Mouse (Mus musculus) CH12.LX (cell line): Measurements from ENCODE around the gene Mt4. TPM values are rescaled to one million over a fixed set of nuclear protein-coding genes. Genes with fewer than 3 reads are reported as not detected.

Experiments
- DNase-seq: peaks from one replicate; pipeline ENCODE4 v3.0.0-alpha.2; 2013; ENCODE audit errors: extremely low read depth
- H3K27ac ChIP-seq: 2 replicates; pipeline ENCODE4 v1.5.1; 2012; ENCODE audit warnings: low read depth, mild to moderate bottlenecking, control low read depth, moderate library complexity; ENCODE audit not compliant: insufficient read depth
- H3K27me3 ChIP-seq: replicated peaks from 2 replicates; pipeline ENCODE3; 2012; ENCODE audit warnings: inconsistent platforms
- H3K36me3 ChIP-seq, 2 experiments: replicated peaks in 1 of 2; 2 replicates each; pipeline versions ENCODE3 to v1.6.1; 2012; ENCODE audit warnings: inconsistent platforms in 1 of 2, low read length in 1 of 2, mild to moderate bottlenecking in 1 of 2, mixed read lengths in 1 of 2, moderate library complexity in 1 of 2; ENCODE audit not compliant: control insufficient read depth in 1 of 2, insufficient read depth in 1 of 2
- H3K4me1 ChIP-seq, 2 experiments: 2 replicates each; pipeline ENCODE4 v1.6.1; 2012; ENCODE audit warnings: inconsistent platforms in 1 of 2, moderate library complexity in 1 of 2; ENCODE audit not compliant: insufficient read depth in 2 of 2, control insufficient read depth in 1 of 2
- H3K4me2 ChIP-seq: 2 replicates; pipeline ENCODE4 v1.6.1; 2012; ENCODE audit warnings: low read depth, mild to moderate bottlenecking, control low read depth; ENCODE audit not compliant: poor library complexity, insufficient read depth, severe bottlenecking
- H3K4me3 ChIP-seq, 3 experiments: fragments of 150-350 bp in 1 of 3; sonication (generic) in 1 of 3; replicated peaks in 1 of 3; 2 replicates each; pipeline versions ENCODE3 to v1.5.1; 2011 to 2012; ENCODE audit warnings: low read depth in 2 of 3, low read length in 2 of 3, mild to moderate bottlenecking in 2 of 3, moderate library complexity in 2 of 3, control low read depth in 1 of 3, improper control_type of control experiment in 1 of 3, inconsistent platforms in 1 of 3, mixed read lengths in 1 of 3; ENCODE audit not compliant: poor library complexity in 1 of 3
- H3K79me2 ChIP-seq: replicated peaks from 2 replicates; pipeline ENCODE4 v1.6.1; 2012; ENCODE audit warnings: mild to moderate bottlenecking, moderate library complexity; ENCODE audit not compliant: control insufficient read depth, poor library complexity, insufficient read depth, severe bottlenecking; ENCODE audit errors: extremely low read depth
- H3K9ac ChIP-seq: 2 replicates; pipeline ENCODE4 v1.6.1; 2012; ENCODE audit warnings: low read depth, mild to moderate bottlenecking, control low read depth, moderate library complexity; ENCODE audit not compliant: insufficient read depth
- H3K9me3 ChIP-seq: replicated peaks from 2 replicates; pipeline ENCODE3; 2012; ENCODE audit warnings: low read length, inconsistent platforms, mixed read lengths
- CHD2 ChIP-seq: IDR thresholded peaks from 2 replicates; pipeline ENCODE4 v1.6.1; 2011; ENCODE audit warnings: low read length, improper control_type of control experiment
- CTCF ChIP-seq, 2 experiments: IDR thresholded peaks in 1 of 2; conservative IDR thresholded peaks in 1 of 2; 2 replicates each; pipeline ENCODE4 v1.5.1; 2011 to 2012; ENCODE audit warnings: low read depth in 2 of 2, low read length in 2 of 2, improper control_type of control experiment in 1 of 2, inconsistent platforms in 1 of 2, mild to moderate bottlenecking in 1 of 2, moderate library complexity in 1 of 2
- E2F4 ChIP-seq: IDR thresholded peaks from 2 replicates; pipeline ENCODE4 v1.6.1; 2011; ENCODE audit warnings: low read depth, low read length, improper control_type of control experiment; ENCODE audit not compliant: insufficient replicate concordance
- EP300 ChIP-seq: IDR thresholded peaks from 2 replicates; pipeline ENCODE4 v1.6.1; 2011; ENCODE audit warnings: low read length, improper control_type of control experiment
- GABPA ChIP-seq: IDR thresholded peaks from 2 replicates; pipeline ENCODE4 v1.6.1; 2012; ENCODE audit warnings: low read depth, low read length, improper control_type of control experiment, inconsistent platforms; ENCODE audit not compliant: insufficient replicate concordance
- IRF4 ChIP-seq: IDR thresholded peaks from 2 replicates; pipeline ENCODE4 v1.6.1; 2014; ENCODE audit warnings: low read depth, mild to moderate bottlenecking, inconsistent platforms, low read length, improper control_type of control experiment
- JUN ChIP-seq: IDR thresholded peaks from 2 replicates; pipeline ENCODE4 v1.6.1; 2011; ENCODE audit warnings: low read depth, mild to moderate bottlenecking, low read length, improper control_type of control experiment, moderate library complexity; ENCODE audit not compliant: insufficient read depth
- KAT2A ChIP-seq: IDR thresholded peaks from 2 replicates; pipeline ENCODE4 v1.6.1; 2012; ENCODE audit warnings: low read length, improper control_type of control experiment, inconsistent platforms; ENCODE audit not compliant: insufficient replicate concordance
- MAZ ChIP-seq: IDR thresholded peaks from 2 replicates; pipeline ENCODE4 v1.6.1; 2012; ENCODE audit warnings: low read depth, mild to moderate bottlenecking, inconsistent platforms, low read length, improper control_type of control experiment, moderate library complexity
- MYC ChIP-seq: IDR thresholded peaks from 2 replicates; pipeline ENCODE4 v1.6.1; 2011; ENCODE audit warnings: low read depth, mild to moderate bottlenecking, improper control_type of control experiment, low read length
- NRF1 ChIP-seq: IDR thresholded peaks from 2 replicates; pipeline ENCODE4 v1.6.1; 2014; ENCODE audit warnings: low read depth, mild to moderate bottlenecking, inconsistent platforms, low read length, improper control_type of control experiment, moderate library complexity
- PAX5 ChIP-seq: IDR thresholded peaks from 2 replicates; pipeline ENCODE4 v1.6.1; 2012; ENCODE audit warnings: low read length, inconsistent platforms, mixed read lengths
- POLR2A ChIP-seq: IDR thresholded peaks from 2 replicates; pipeline ENCODE4 v1.6.1; 2011; ENCODE audit warnings: low read depth, mild to moderate bottlenecking, improper control_type of control experiment, low read length
- RCOR1 ChIP-seq: conservative IDR thresholded peaks from 2 replicates; pipeline ENCODE4 v1.6.1; 2012; ENCODE audit warnings: low read depth, mild to moderate bottlenecking, inconsistent platforms, low read length, improper control_type of control experiment
- SMC3 ChIP-seq: IDR thresholded peaks from 2 replicates; pipeline ENCODE4 v1.6.1; 2011; ENCODE audit warnings: low read depth, low read length, improper control_type of control experiment
- TCF12 ChIP-seq: IDR thresholded peaks from 2 replicates; pipeline ENCODE4 v1.6.1; 2014; ENCODE audit warnings: low read depth, mild to moderate bottlenecking, inconsistent platforms, low read length, improper control_type of control experiment
- USF2 ChIP-seq: conservative IDR thresholded peaks from 2 replicates; pipeline ENCODE4 v1.6.1; 2011; ENCODE audit warnings: low read depth, low read length, improper control_type of control experiment
- ZMIZ1 ChIP-seq: IDR thresholded peaks from 2 replicates; pipeline ENCODE4 v1.6.1; 2012; ENCODE audit warnings: low read depth, mild to moderate bottlenecking, inconsistent platforms, low read length, improper control_type of control experiment
- ZNF384 ChIP-seq: IDR thresholded peaks from 2 replicates; pipeline ENCODE4 v1.6.1; 2012; ENCODE audit warnings: low read depth, low read length, improper control_type of control experiment, inconsistent platforms
- dilution Hi-C: fragments of 300-500 bp; cut with MboI; formaldehyde crosslinking; loops from 2 replicates; pipeline ENCODE4 v1.14.3; 2020; ENCODE audit warnings: low sequenced_read_pairs; ENCODE audit not compliant: extremely low pct_unique_long_range_greater_than_20kb, extremely low pct_ligation_motif_present
- in situ Hi-C: fragments of 300-500 bp; cut with MboI; formaldehyde crosslinking; loops from 3 replicates; pipeline ENCODE4 v1.14.3; 2019; ENCODE audit warnings: low sequenced_read_pairs, low pct_ligation_motif_present, low pct_unique_long_range_greater_than_20kb, mixed read lengths
- polyA plus RNA-seq: library from polyadenylated mRNA; unstranded; fragments of >175 nt; gene quantifications from 2 replicates; pipeline ENCODE4 v1.2.1, GENCODE M21; 2012; ENCODE audit warnings: low read depth; ENCODE audit not compliant: insufficient read length
- total RNA-seq, 2 experiments: library from RNA; depleted of rRNA; stranded (reverse); fragments of 300-350 nt in 1 of 2; fragments of >200 nt in 1 of 2; gene quantifications; 2 replicates each; pipeline ENCODE4 v1.2.3; 2012 to 2014

The Mt4 gene
- total and polyA plus RNA-seq, 3 experiments: not detected

DNA sequence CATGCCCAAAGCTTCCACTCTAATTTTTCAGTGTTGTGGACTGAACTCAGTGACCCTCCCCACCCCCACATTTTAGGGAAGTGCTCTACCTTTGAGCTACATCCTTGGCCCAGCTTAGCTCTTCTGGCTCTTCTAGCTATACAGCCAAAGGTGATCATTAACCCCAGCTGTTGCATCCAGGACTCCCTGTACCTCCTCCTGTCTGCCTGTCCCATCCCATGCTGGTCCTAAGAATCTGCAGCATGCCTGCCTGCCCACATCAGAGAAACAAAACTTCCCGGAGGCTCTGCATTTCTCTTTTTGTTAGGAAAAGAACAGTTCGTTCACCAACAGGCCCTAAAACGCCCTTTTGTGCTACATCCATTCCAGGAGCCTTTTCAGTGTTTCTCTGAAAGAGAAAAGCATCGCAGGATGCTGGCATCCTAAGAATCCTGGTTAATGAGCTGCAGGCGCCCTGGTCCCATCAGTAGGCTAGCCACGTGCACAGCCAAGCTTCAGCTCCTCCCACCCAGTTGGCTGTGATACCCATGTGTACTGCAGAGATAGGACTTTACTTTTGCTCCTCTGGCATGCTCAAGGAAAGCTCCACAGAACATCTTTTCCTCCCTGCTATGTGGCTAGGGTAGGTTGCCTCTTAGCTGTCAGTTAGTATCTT is 18.1 kb upstream of the Mt4 start:
- Histone ChIP-seq H3K27me3 (no peaks in the 10 kb centered on the region), H3K27ac (no peak overlapping the region), H3K79me2 (no peaks in the 10 kb centered on the region), H3K9me3 (no peaks in the 10 kb centered on the region), H3K4me3 (no peak overlapping the region), H3K36me3 (no peaks in the 10 kb centered on the region), H3K4me2 (no peak overlapping the region), H3K4me1 (peaks cover 7 to 19% of the 10 kb centered on the region in 2 experiments; a peak in 3 of 4 replicates), H3K9ac (no peak overlapping the region)
- TF ChIP-seq CHD2: peak; percentile 28; the same call in 1 of the 2 replicates
- no peak for TF ChIP-seq RCOR1
- dilution Hi-C loops (no loop called here), in situ Hi-C loops (no loop called here)
- DNase-seq: no peak

DNA sequence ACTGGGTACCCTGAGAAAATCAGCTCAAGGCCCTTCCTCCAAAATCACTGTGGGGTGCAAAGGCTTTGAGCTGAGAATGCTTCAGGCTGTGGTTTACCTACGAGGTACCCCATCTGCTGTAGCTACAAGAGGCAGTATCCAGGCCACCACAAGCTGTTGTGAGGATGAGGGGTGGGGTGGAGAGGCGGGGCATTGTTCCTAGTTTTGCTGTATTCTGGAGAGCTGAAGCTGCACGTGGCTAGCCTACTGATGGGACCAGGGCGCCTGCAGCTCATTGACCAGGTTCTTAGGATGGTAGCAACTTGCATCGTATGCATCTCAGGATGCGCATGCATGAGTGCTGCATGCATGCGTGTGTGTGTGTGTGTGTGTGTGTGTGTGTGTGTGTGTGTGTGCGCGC is 15.4 kb upstream of the Mt4 start:
- DNase-seq: no peak
- dilution Hi-C loops: no loop called here
- Histone ChIP-seq H3K27ac (no peak overlapping the region), H3K4me3 (no peak overlapping the region), H3K36me3 (no peaks in the 10 kb centered on the region), H3K9ac (no peak overlapping the region), H3K9me3 (no peaks in the 10 kb centered on the region), H3K79me2 (no peaks in the 10 kb centered on the region), H3K4me2 (no peak overlapping the region), H3K27me3 (peaks cover 6% of the 10 kb centered on the region), H3K4me1 (peaks cover 7 to 19% of the 10 kb centered on the region in 2 experiments; a peak in 3 of 4 replicates)
- in situ Hi-C loops: no loop called here
- TF ChIP-seq POLR2A (no peak), ZMIZ1 (no peak), TCF12 (no peak), GABPA (no peak)

DNA sequence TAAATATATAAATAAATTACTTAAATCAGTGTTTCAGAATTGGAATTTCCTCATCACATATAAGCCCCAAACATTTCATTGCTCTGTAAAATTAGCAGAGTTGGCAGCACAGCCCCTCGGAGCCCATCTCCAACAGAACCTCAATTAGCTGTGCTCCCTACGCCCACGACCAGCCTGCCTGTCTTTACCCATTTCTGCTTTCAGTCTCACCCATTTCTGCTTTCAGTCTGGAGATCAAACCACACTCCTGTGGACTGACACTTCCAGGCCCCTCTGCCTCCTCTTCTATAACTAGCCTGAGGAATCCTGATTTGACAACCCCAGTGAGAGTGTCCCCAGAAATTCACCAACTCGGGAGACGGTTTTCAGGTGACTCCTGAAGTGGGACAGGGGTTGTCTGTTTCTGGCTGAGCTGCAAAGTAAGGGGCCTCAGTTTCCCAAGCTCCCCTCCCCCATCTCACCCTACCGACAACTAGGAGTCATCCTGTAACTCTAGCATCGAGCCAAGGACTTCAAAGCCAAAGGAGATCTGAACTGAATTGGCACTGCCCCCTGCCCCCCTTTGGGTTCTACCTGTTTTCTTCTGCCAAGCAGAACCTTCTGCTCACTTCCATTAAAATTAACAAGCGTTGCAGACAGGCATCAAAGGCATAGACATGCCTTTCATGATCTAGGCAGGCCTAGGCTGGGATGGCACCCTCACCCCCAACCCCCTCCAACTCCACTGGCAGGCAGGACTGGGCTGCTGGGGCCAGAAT is 14.1 kb upstream of the Mt4 start:
- dilution Hi-C loops: no loop called here
- Histone ChIP-seq H3K9me3 (no peaks in the 10 kb centered on the region), H3K9ac (no peak overlapping the region), H3K27me3 (peaks cover 6% of the 10 kb centered on the region), H3K4me3 (no peak overlapping the region), H3K4me2 (no peak overlapping the region), H3K79me2 (no peaks in the 10 kb centered on the region), H3K27ac (no peak overlapping the region), H3K36me3 (no peaks in the 10 kb centered on the region), H3K4me1 (peaks cover 7 to 19% of the 10 kb centered on the region in 2 experiments; a peak in 3 of 4 replicates)
- in situ Hi-C loops: no loop called here
- DNase-seq: no peak
- TF ChIP-seq PAX5 (no peak), CHD2 (no peak), IRF4 (no peak), USF2 (no peak), EP300 (no peak), MAZ (no peak), ZNF384 (no peak), SMC3 (no peak), POLR2A (no peak), NRF1 (no peak), MYC (no peak), E2F4 (no peak), CTCF (conservative IDR thresholded peaks at IDR 0.05 in 1 of 2, IDR thresholded peaks at IDR 0.05 in 1 of 2; ENCODE audit: low read depth in 2 of 2, low read length in 2 of 2) (no peak), JUN (no peak), ZMIZ1 (no peak), KAT2A (no peak)
